Mouse (Mus musculus): ENCODE results near the gene Foxp1. TPM values are rescaled to one million over a fixed set of nuclear protein-coding genes. Genes with fewer than 3 reads are reported as not detected.

Gene Foxp1
- total RNA-seq, 2 experiments from 2014 or later, result 210 to 247 TPM

- intact Hi-C loops (cut with DNase I), result loop anchor here (10.0 kb wide), 1 partner anchor 898 kb away; no protein-coding TSS in a partner anchor
- no peak for DNase-seq
Measured at GRCm38 (mm10) chr6:99013119-99013865, 509.2 kb downstream of the Foxp1 start.

- DNase-seq, result no peak
- intact Hi-C loops (cut with DNase I), result loop anchor here (10.0 kb wide), 1 partner anchor 897 kb away; no protein-coding TSS in a partner anchor
Measured at GRCm38 (mm10) chr6:99011895-99012584, 510.5 kb downstream of the Foxp1 start.

GRCm38 (mm10) chr6:99009771-99010170 lies 512.8 kb downstream of the Foxp1 start:
- intact Hi-C loops (cut with DNase I), result loop anchor here (10.0 kb wide), 2 partner anchors 485 to 895 kb away; no protein-coding TSS in a partner anchor
- DNase-seq, result no peak

- intact Hi-C loops (cut with DNase I), result loop anchor here (10.0 kb wide), 1 partner anchor 484 kb away; no protein-coding TSS in a partner anchor
- DNase-seq, result no peak
Measured at GRCm38 (mm10) chr6:99008565-99008964, 514.0 kb downstream of the Foxp1 start.

- intact Hi-C loops (cut with DNase I), result loop anchor here (10.0 kb wide), 1 partner anchor 483 kb away; no protein-coding TSS in a partner anchor
- DNase-seq, result no peak
Measured at GRCm38 (mm10) chr6:99007542-99007941, 515.0 kb downstream of the Foxp1 start.

GRCm38 (mm10) chr6:99004255-99004997 lies 518.1 kb downstream of the Foxp1 start:
- no peak for DNase-seq
- intact Hi-C loops (cut with DNase I), result loop anchor here (10.0 kb wide), 1 partner anchor 480 kb away; no protein-coding TSS in a partner anchor

- intact Hi-C loops (cut with DNase I), result loop anchor here (10.0 kb wide), 1 partner anchor 478 kb away; no protein-coding TSS in a partner anchor
- DNase-seq, result no peak
Measured at GRCm38 (mm10) chr6:99003108-99003709, 519.3 kb downstream of the Foxp1 start.

- intact Hi-C loops (cut with DNase I), result loop anchor here (10.0 kb wide), 1 partner anchor 477 kb away; no protein-coding TSS in a partner anchor
Measured at GRCm38 (mm10) chr6:99001637-99002036, 520.9 kb downstream of the Foxp1 start.

GRCm38 (mm10) chr6:98998971-98999932 lies 523.3 kb downstream of the Foxp1 start:
- intact Hi-C loops (cut with DNase I), result no loop called here
- peak; percentile 19 for DNase-seq

More at GRCm38 (mm10) chr6:99001637-99002036, 520.9 kb downstream of the Foxp1 start:
- DNase-seq, result no peak

GRCm38 (mm10) chr6:98997742-98998141 lies 524.8 kb downstream of the Foxp1 start:
- intact Hi-C loops (cut with DNase I), result no loop called here
- DNase-seq, result no peak

- intact Hi-C loops (cut with DNase I), result no loop called here
- no peak for DNase-seq
Measured at GRCm38 (mm10) chr6:98996822-98997221, 525.7 kb downstream of the Foxp1 start.

- intact Hi-C loops (cut with DNase I), result no loop called here
- no peak for DNase-seq
Measured at GRCm38 (mm10) chr6:98996346-98996745, 526.2 kb downstream of the Foxp1 start.

GRCm38 (mm10) chr6:98995681-98996080 lies 526.8 kb downstream of the Foxp1 start:
- DNase-seq, result no peak
- intact Hi-C loops (cut with DNase I), result no loop called here

GRCm38 (mm10) chr6:98994902-98995301 lies 527.6 kb downstream of the Foxp1 start:
- intact Hi-C loops (cut with DNase I), result no loop called here
- DNase-seq, result no peak

- intact Hi-C loops (cut with DNase I), result no loop called here
Measured at GRCm38 (mm10) chr6:98994104-98994787, 528.3 kb downstream of the Foxp1 start.

GRCm38 (mm10) chr6:98993231-98993630 lies 529.3 kb downstream of the Foxp1 start:
- no peak for DNase-seq
- intact Hi-C loops (cut with DNase I), result no loop called here

More at GRCm38 (mm10) chr6:98994104-98994787, 528.3 kb downstream of the Foxp1 start:
- DNase-seq, result peak; percentile 77

- no peak for DNase-seq
- intact Hi-C loops (cut with DNase I), result no loop called here
Measured at GRCm38 (mm10) chr6:98992772-98993147, 529.8 kb downstream of the Foxp1 start.

- intact Hi-C loops (cut with DNase I), result no loop called here
- no peak for DNase-seq
Measured at GRCm38 (mm10) chr6:98991900-98992771, 530.4 kb downstream of the Foxp1 start.
